Mouse (Mus musculus): Measurements from ENCODE around the gene Mtg2. TPM values are rescaled to one million over a fixed set of nuclear protein-coding genes. Genes with fewer than 3 reads are reported as not detected.
A peak's percentile ranks its signal among the peaks of the same experiment; 100 is the strongest.

The Mtg2 gene
- total and polyA plus RNA-seq, 3 experiments, result 23.5 to 24.7 (median 24.1) TPM

DNA sequence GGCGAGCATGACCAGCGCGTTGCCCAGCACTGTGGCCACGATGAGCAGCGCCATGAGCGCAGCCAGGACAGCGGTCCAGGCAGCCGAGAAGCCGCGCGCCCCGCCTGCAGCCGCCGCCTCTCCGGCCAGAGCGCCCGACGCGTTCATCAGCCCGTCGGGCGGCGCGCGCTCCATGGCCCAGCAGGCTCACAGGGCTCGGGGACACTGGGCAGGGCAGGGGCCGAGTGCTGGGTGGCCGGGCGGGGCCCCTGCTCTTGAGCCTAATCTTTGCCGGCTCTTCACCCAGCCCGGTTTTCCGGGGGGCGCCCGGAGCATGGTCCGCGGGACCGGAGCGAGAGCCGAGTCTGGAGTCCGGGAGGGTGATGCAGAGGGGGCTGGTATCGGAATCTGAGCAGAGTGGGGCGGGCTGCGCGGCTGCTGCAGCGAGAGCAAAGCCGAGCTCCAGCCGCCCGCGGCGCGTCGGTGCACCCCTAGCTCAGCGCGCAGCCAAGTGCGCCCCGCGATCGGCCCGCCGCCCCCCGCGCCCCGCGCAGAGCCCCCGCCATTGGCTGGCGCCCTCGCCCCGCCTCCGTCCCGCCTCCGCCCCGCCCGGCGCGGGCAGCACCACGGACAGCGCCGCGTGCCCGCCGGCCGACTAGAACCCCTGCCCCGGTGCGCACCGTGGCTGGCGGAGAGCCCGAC lies 33.7 kb downstream of the Mtg2 start, which contains the start of gene Hrh3:
TSS of gene Hrh3 (minus strand) at position 511 of the 681 bp plus-strand sequence.
- dilution Hi-C loops (cut with MboI; ENCODE audit: extremely low pct_ligation_motif_present, extremely low pct_unique_long_range_greater_than_20kb, low sequenced_read_pairs) (no loop called here), in situ Hi-C loops (cut with MboI; ENCODE audit: low pct_ligation_motif_present, low pct_unique_long_range_greater_than_20kb, low sequenced_read_pairs) (no loop called here)
- no peaks in the 10 kb centered on the region for H3K79me2 ChIP-seq (replicated peaks; ENCODE audit: control insufficient read depth, extremely low read depth, insufficient read depth, poor library complexity, severe bottlenecking)
- no peak for TF ChIP-seq TBP (conservative IDR thresholded peaks at IDR 0.05; ENCODE audit: low read depth, low read length)
- peak; percentile 44; the same call in 1 of the 2 replicates for TF ChIP-seq SIN3A (IDR thresholded peaks at IDR 0.05; ENCODE audit: low read length)
- TF ChIP-seq CHD1 (IDR thresholded peaks at IDR 0.05; ENCODE audit: low read depth, low read length), result no peak
- TF ChIP-seq RCOR1 (conservative IDR thresholded peaks at IDR 0.05; ENCODE audit: low read depth, low read length), result no peak
- no peak for TF ChIP-seq BHLHE40 (IDR thresholded peaks at IDR 0.05; ENCODE audit: low read depth, low read length)
- 0 out of 2 replicates have a peak, but pooled peaks have one; percentile 37 for TF ChIP-seq MXI1 (IDR thresholded peaks at IDR 0.05; ENCODE audit: low read depth, low read length)
- H3K9ac ChIP-seq (ENCODE audit: insufficient read depth, low read depth), result no peak within 1 kb of the TSS
- no peak for DNase-seq (ENCODE audit: extremely low read depth)
- peak within 1 kb of the TSS; percentile 65 for H3K4me2 ChIP-seq (ENCODE audit: insufficient read depth, low read depth, poor library complexity, severe bottlenecking)
- no peak within 1 kb of the TSS for H3K4me3 ChIP-seq (replicated peaks in 1 of 3; ENCODE audit: low read depth in 2 of 3, low read length in 2 of 3, poor library complexity in 1 of 3)
- H3K27ac ChIP-seq (ENCODE audit: insufficient read depth, low read depth), result no peak within 1 kb of the TSS
- H3K4me1 ChIP-seq (ENCODE audit: control insufficient read depth in 1 of 2, insufficient read depth in 2 of 2), result peaks cover 12 to 13% of the 10 kb centered on the region in 2 experiments
- H3K9me3 ChIP-seq (replicated peaks; ENCODE audit: low read length), result peaks cover 7% of the 10 kb centered on the region
- peaks cover 79% of the 10 kb centered on the region for H3K27me3 ChIP-seq (replicated peaks)
- H3K36me3 ChIP-seq (replicated peaks in 1 of 2; ENCODE audit: control insufficient read depth in 1 of 2, insufficient read depth in 1 of 2, low read length in 1 of 2), result no peaks in the 10 kb centered on the region

DNA sequence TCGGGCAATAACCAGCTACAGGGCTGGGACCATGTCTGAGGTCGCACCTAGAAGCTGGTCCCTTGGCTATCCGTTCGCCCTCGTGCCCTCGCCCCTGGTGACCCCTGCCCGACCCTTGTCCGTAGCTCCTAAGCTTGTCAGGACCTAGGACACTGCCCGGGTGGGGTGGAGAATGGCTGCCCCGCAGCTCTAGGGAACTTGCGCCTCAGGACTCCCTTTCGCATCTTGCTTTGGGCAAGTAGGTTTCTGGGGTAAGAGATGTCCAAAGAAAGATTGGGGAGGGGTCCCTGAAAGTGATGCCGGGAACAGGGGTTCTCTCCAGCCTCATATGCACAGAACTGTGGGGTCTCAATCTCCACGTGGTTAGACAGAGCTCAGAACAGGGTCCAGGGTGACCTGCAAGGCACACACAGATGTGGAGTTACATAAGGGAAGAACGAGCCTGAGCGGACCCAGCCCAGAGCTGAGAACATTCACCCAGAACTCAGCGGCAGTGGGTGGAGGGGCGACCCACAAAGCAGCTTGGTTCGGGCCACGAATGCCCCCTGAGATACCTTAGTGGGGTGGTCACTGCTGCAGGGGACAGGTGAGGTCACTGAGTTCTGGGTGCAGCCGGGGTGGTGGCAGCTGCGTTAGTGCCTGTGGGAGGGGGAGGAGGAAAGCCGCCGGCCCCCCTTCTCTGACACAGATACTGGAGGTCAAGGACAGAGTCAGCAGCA lies 34.4 kb downstream of the Mtg2 start:
- no peak for DNase-seq (ENCODE audit: extremely low read depth)
- dilution Hi-C loops (cut with MboI; ENCODE audit: extremely low pct_ligation_motif_present, extremely low pct_unique_long_range_greater_than_20kb, low sequenced_read_pairs) (no loop called here), in situ Hi-C loops (cut with MboI; ENCODE audit: low pct_ligation_motif_present, low pct_unique_long_range_greater_than_20kb, low sequenced_read_pairs) (no loop called here)
- H3K4me3 ChIP-seq (replicated peaks in 1 of 3; ENCODE audit: low read depth in 2 of 3, low read length in 2 of 3, poor library complexity in 1 of 3), result no peak overlapping the region
- H3K36me3 ChIP-seq (replicated peaks in 1 of 2; ENCODE audit: control insufficient read depth in 1 of 2, insufficient read depth in 1 of 2, low read length in 1 of 2), result no peaks in the 10 kb centered on the region
- H3K4me1 ChIP-seq (ENCODE audit: control insufficient read depth in 1 of 2, insufficient read depth in 2 of 2), result peaks cover 8 to 12% of the 10 kb centered on the region in 2 experiments
- H3K4me2 ChIP-seq (ENCODE audit: insufficient read depth, low read depth, poor library complexity, severe bottlenecking), result peak overlapping the region; percentile 65
- H3K9ac ChIP-seq (ENCODE audit: insufficient read depth, low read depth), result no peak overlapping the region
- peaks cover 78% of the 10 kb centered on the region for H3K27me3 ChIP-seq (replicated peaks)
- no peak for TF ChIP-seq MEF2A (IDR thresholded peaks at IDR 0.05; ENCODE audit: borderline replicate concordance, low read depth, low read length)
- TF ChIP-seq USF2 (conservative IDR thresholded peaks at IDR 0.05; ENCODE audit: low read depth, low read length), result no peak
- no peak for TF ChIP-seq MAX (IDR thresholded peaks at IDR 0.05; ENCODE audit: low read length)
- no peak for TF ChIP-seq POLR2A (IDR thresholded peaks at IDR 0.05; ENCODE audit: low read depth, low read length)
- TF ChIP-seq TBP (conservative IDR thresholded peaks at IDR 0.05; ENCODE audit: low read depth, low read length), result no peak
- no peak for TF ChIP-seq EP300 (IDR thresholded peaks at IDR 0.05; ENCODE audit: low read length)
- no peak for TF ChIP-seq TCF12 (IDR thresholded peaks at IDR 0.05; ENCODE audit: low read depth, low read length)
- no peak for TF ChIP-seq E2F4 (IDR thresholded peaks at IDR 0.05; ENCODE audit: insufficient replicate concordance, low read depth, low read length)
- no peak for TF ChIP-seq MXI1 (IDR thresholded peaks at IDR 0.05; ENCODE audit: low read depth, low read length)
- TF ChIP-seq ZNF384 (IDR thresholded peaks at IDR 0.05; ENCODE audit: low read depth, low read length), result no peak
- TF ChIP-seq MAFK (IDR thresholded peaks at IDR 0.05; ENCODE audit: insufficient replicate concordance, low read length), result no peak
- TF ChIP-seq NRF1 (IDR thresholded peaks at IDR 0.05; ENCODE audit: low read depth, low read length), result no peak
- no peak for TF ChIP-seq SMC3 (IDR thresholded peaks at IDR 0.05; ENCODE audit: low read depth, low read length)
- H3K9me3 ChIP-seq (replicated peaks; ENCODE audit: low read length), result peaks cover 7% of the 10 kb centered on the region
- no peaks in the 10 kb centered on the region for H3K79me2 ChIP-seq (replicated peaks; ENCODE audit: control insufficient read depth, extremely low read depth, insufficient read depth, poor library complexity, severe bottlenecking)
- H3K27ac ChIP-seq (ENCODE audit: insufficient read depth, low read depth), result no peak overlapping the region
